Mouse (Mus musculus): ENCODE measurements around the gene Cdh1. TPM values are rescaled to one million over a fixed set of nuclear protein-coding genes. Genes with fewer than 3 reads are reported as not detected.

Gene Cdh1
- polyA plus RNA-seq, 1 experiment from 2014 or later, result 6.9 TPM

GRCm38 (mm10) chr8:106701360-106701759, 98.2 kb downstream of the Cdh1 start:
- no peak for ATAC-seq (replicated peaks)
- Histone ChIP-seq H3K36me3 (replicated peaks) (peaks cover 15% of the 10 kb centered on the region; the same call in 1 of the 2 replicates), H3K4me3 (no peak overlapping the region), H3K4me2 (no peak overlapping the region), H3K27ac (no peak overlapping the region), H3K4me1 (no peaks in the 10 kb centered on the region), H3K27me3 (replicated peaks) (no peaks in the 10 kb centered on the region), H3K9me3 (no peaks in the 10 kb centered on the region), H3K9ac (no peak overlapping the region)
- WGBS, result 95% methylated on average over 3 of the region's 3 CpGs

GRCm38 (mm10) chr8:106704199-106704900, 101.2 kb downstream of the Cdh1 start:
- 85% methylated on average over 9 of the region's 9 CpGs for WGBS
- H3K4me3 ChIP-seq, result no peak overlapping the region
- peaks cover 7% of the 10 kb centered on the region; the same call in 1 of the 2 replicates for H3K36me3 ChIP-seq (replicated peaks)
- no peaks in the 10 kb centered on the region for H3K4me1 ChIP-seq
- ATAC-seq (replicated peaks), result no peak
- H3K9ac ChIP-seq, result no peak overlapping the region
- H3K9me3 ChIP-seq, result no peaks in the 10 kb centered on the region
- no peaks in the 10 kb centered on the region for H3K27me3 ChIP-seq (replicated peaks)
- no peak overlapping the region for H3K4me2 ChIP-seq
- H3K27ac ChIP-seq, result peak overlapping the region; percentile 53; the same call in 1 of the 2 replicates

- Histone ChIP-seq H3K36me3 (replicated peaks) (0 out of 2 replicates have a peak, but pooled peaks cover 2% of the 10 kb centered on the region), H3K4me1 (no peaks in the 10 kb centered on the region), H3K4me2 (no peak overlapping the region), H3K9ac (no peak overlapping the region), H3K27ac (peak overlapping the region; percentile 53), H3K9me3 (no peaks in the 10 kb centered on the region), H3K4me3 (no peak overlapping the region), H3K27me3 (replicated peaks) (no peaks in the 10 kb centered on the region)
- WGBS, result 63% methylated on average over 9 of the region's 9 CpGs
- no peak for ATAC-seq (replicated peaks)
These were observed 101.8 kb downstream of the Cdh1 start for GRCm38 (mm10) chr8:106704901-106705321.

GRCm38 (mm10) chr8:106706194-106706593, 103.0 kb downstream of the Cdh1 start:
- Histone ChIP-seq H3K36me3 (replicated peaks) (no peaks in the 10 kb centered on the region), H3K27ac (peak overlapping the region; percentile 21; the same call in 1 of the 2 replicates), H3K4me2 (no peak overlapping the region), H3K9ac (no peak overlapping the region), H3K27me3 (replicated peaks) (no peaks in the 10 kb centered on the region), H3K9me3 (no peaks in the 10 kb centered on the region), H3K4me1 (no peaks in the 10 kb centered on the region), H3K4me3 (no peak overlapping the region)
- WGBS, result 84% methylated on average over 6 of the region's 6 CpGs
- ATAC-seq (replicated peaks), result no peak

GRCm38 (mm10) chr8:106710002-106710401, 106.9 kb downstream of the Cdh1 start:
- Histone ChIP-seq H3K27me3 (replicated peaks) (no peaks in the 10 kb centered on the region), H3K4me2 (no peak overlapping the region), H3K4me3 (no peak overlapping the region), H3K36me3 (replicated peaks) (no peaks in the 10 kb centered on the region), H3K9me3 (no peaks in the 10 kb centered on the region), H3K9ac (no peak overlapping the region), H3K4me1 (no peaks in the 10 kb centered on the region), H3K27ac (no peak overlapping the region)
- ATAC-seq (replicated peaks), result no peak
- WGBS, result 91% methylated on average over 2 of the region's 2 CpGs

- H3K36me3 ChIP-seq (replicated peaks), result no peaks in the 10 kb centered on the region
- no peak for ATAC-seq (replicated peaks)
- 62% methylated on average over 3 of the region's 3 CpGs for WGBS
- no peaks in the 10 kb centered on the region for H3K4me1 ChIP-seq
- no peaks in the 10 kb centered on the region for H3K27me3 ChIP-seq (replicated peaks)
- no peak overlapping the region for H3K27ac ChIP-seq
- no peak overlapping the region for H3K9ac ChIP-seq
- no peak overlapping the region for H3K4me2 ChIP-seq
- H3K4me3 ChIP-seq, result no peak overlapping the region
- H3K9me3 ChIP-seq, result no peaks in the 10 kb centered on the region
These were observed 109.3 kb downstream of the Cdh1 start for GRCm38 (mm10) chr8:106712487-106712886.

- WGBS, result 67% methylated on average over 4 of the region's 4 CpGs
- Histone ChIP-seq H3K4me2 (no peak overlapping the region), H3K27ac (no peak overlapping the region)
These were observed 111.1 kb downstream of the Cdh1 start for GRCm38 (mm10) chr8:106714297-106714696.

GRCm38 (mm10) chr8:106718091-106718500, 114.9 kb downstream of the Cdh1 start:
- peak; percentile 58 for ATAC-seq (replicated peaks)
- no peaks in the 10 kb centered on the region for H3K27me3 ChIP-seq (replicated peaks)
- peak overlapping the region; percentile 27; the same call in 1 of the 2 replicates for H3K9ac ChIP-seq
- H3K27ac ChIP-seq, result peak overlapping the region; percentile 54
- no peaks in the 10 kb centered on the region for H3K36me3 ChIP-seq (replicated peaks)
- peak overlapping the region; percentile 42 for H3K4me2 ChIP-seq
- H3K4me3 ChIP-seq, result peak overlapping the region; percentile 17; the same call in 1 of the 2 replicates
- WGBS, result 16% methylated on average over 17 of the region's 17 CpGs
- no peaks in the 10 kb centered on the region for H3K9me3 ChIP-seq
- peaks cover 6% of the 10 kb centered on the region for H3K4me1 ChIP-seq

More at GRCm38 (mm10) chr8:106714297-106714696, 111.1 kb downstream of the Cdh1 start:
- Histone ChIP-seq H3K4me3 (no peak overlapping the region), H3K9ac (no peak overlapping the region), H3K4me1 (peaks cover 6% of the 10 kb centered on the region), H3K27me3 (replicated peaks) (no peaks in the 10 kb centered on the region), H3K36me3 (replicated peaks) (no peaks in the 10 kb centered on the region), H3K9me3 (no peaks in the 10 kb centered on the region)
- no peak for ATAC-seq (replicated peaks)

Other genes starting within 250 kb of the Cdh1 start
- 47.1 and 48.3 TPM in 2 replicates for gene Zfp90, start 188.0 kb upstream of the Cdh1 start, polyA plus RNA-seq (2015; fragmentation: Nextera tagmentation; extraction: Ambion mirVana)
- not detected in 2 replicates for gene 6030452D12Rik, start 102.8 kb upstream of the Cdh1 start, polyA plus RNA-seq (2015; fragmentation: Nextera tagmentation; extraction: Ambion mirVana)
- gene Cdh3, start 92.5 kb upstream of the Cdh1 start, polyA plus RNA-seq (2015; fragmentation: Nextera tagmentation; extraction: Ambion mirVana), result 0.80 and 1.1 TPM in 2 replicates
- gene Gm10073, start 29.9 kb upstream of the Cdh1 start, polyA plus RNA-seq (2015; fragmentation: Nextera tagmentation; extraction: Ambion mirVana), result 5.7 and 9.6 TPM in 2 replicates
- gene Tango6, start 79.7 kb downstream of the Cdh1 start, polyA plus RNA-seq (2015; fragmentation: Nextera tagmentation; extraction: Ambion mirVana), result 6.4 and 6.8 TPM in 2 replicates